Mouse (Mus musculus) natural killer cell, adult 2 months (primary cell): ENCODE measurements around the gene Tle1.

Experiments used
- DNase-seq, 2 experiments: peaks; one replicate each; pipeline ENCODE4 v3.0.0; 2022; ENCODE audit warnings: low spot score in 2 of 2

Gene Tle1

DNA sequence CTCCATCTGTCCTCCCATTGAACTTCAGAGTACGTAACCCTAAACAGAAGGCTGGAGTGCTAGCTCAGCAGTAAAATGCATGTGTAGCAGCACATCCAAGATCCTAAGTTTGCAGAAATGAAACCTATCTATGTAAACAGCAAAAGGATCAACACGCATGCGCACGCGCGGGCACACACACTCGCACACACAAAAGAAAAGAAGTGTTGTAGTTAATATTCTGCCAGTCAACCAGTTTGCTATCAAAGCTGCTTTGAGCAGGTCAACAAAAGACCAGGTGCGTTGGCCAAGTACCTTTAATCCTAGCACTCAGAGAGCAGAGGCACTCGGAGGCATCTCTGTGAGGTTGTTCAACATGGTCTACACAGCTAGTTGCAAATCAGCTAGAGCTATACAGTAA lies 35.0 kb downstream of the Tle1 start:
- DNase-seq, result no peak

DNA sequence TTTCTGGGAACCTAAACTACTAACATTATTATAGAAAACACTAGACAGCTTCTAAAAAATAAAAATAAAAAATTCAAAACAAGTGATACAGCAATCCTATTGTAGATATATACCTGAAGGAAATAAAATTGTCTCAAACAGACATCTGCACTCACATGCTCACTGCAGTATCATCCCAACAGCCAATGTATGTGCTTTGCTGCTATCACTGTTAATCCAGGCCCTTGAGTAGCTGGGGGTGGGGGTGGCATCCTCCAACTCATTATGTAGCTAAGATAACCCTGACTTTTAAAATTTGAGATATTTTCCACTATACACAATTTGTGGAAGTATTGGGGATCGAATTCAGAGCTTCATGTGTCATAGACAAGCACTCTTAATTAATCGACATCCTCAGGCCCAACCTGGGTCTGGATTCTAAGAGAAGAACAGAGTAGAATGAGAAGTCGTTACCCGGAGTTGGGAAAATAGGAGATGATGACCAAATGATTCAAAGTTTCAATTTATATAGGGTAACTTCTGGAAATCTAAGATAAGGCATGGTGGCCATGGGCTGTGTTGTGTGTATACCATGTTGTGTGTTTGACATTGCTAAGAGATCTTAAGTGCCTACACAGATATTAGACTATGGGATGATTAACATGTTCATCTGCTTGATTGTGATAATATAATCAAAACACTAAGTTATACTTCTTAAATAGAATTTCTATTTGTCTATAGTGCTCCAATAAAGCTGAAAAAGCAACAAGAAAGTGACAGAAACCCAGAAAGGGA lies 38.1 kb downstream of the Tle1 start:
- DNase-seq, result no peak

DNA sequence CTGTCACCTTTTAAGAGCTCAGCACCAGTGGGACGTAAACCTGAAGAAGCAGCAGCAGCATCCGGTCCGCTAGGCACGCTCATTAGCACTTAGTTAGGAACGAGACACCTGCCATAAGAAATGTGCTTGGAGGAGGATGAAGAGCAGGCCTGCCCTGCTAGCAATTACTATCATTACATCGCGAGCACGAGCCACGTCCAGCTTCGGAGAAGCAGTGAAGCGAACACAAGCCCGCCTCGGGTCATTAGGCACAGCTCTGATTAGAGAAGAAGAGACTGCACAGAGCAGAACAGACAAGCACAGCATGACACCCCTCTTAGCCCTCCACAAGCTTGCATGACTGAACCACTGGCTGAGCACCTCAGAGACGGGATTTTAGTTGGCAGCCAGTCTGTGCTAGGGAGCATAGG lies 40.6 kb downstream of the Tle1 start:
- no peak for DNase-seq

DNA sequence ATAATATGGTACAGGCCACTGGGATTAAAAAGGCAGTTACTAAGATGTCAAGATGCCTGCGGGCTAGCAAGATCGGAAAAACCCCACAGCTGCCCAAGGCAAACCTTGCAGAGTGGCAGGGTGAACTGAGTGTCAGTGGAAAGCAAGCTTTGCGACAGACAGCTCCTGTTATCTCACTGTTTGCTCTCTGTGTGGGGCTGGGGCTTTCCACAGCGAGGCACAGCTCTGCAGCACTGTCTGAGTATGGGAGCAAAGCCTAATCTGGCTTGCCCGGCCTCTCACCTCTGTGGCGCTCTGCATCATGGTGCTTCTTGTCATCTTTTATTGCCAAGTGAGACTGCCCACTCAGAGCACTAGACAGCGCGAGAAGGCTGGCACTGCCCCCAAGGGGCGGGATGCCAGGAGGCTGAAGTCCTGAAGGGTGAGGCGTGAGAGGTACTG lies 42.8 kb downstream of the Tle1 start:
- no peak for DNase-seq

DNA sequence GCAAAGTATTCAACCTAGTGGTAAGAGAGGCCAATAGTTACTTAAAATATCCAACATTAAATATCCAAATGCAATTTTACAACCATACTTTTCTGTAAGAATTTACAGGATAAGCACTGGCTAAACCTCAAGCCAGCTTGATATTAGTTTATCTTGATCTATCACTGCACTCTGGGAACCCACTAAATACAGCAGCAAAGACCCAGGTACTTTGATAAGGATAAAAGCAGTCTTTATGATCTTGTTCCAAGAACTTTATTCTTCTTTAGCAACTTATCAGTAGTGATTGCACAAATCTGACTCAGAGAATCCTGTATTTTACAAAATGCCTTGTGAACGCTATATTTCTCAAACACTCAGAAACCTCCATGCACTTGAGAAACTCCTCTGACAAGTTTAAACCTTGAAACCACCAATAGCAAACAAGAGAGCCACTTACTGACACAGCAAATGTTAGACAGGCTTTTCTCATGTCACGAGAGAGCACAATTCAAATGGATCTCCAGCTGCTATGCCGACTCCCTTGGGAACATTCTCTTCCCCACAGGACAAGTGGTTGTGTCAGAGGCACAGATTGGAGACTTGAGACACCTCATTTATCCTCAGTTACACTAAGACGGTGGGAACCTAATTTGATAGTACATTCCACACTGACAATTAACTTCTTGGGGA lies 50.1 kb downstream of the Tle1 start:
- no peak for DNase-seq

DNA sequence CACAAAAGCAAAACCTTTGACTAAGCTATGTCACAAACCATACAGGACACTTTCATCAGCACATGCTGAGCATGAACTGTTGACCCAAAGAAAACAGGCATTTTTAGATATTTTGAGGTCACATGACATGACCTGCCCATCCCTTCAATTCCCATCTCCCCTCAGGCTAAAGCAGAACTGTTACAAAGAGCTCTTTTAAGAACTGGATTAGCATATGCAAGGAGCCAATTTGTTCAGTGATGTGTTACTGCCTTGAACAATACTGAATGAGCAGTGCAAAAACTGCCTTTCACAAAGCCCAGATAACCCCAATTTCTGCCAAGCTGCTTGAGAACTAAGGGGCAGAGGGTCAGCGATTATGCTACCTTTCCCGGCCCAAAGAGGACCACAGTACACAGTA lies 54.7 kb downstream of the Tle1 start:
- no peak for DNase-seq

DNA sequence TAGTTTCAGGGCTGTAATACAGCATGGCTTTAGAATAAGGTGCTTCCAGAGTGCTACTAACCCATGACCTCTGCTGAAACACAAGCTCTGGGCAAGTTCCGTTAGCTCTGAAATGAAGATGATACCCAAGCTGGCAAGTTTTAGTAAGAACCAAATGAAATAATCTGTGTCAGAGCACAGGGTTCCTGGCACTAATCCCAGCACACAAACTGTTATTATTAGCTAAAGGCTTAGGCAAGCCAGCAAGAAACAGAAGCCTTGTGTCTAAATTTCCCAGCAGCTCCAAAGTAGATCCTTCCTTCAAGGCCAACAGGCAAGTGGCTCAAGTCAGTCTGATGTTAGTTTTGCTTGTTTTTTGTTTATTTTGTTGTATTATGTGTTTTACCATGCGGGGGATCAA lies 56.2 kb downstream of the Tle1 start:
- no peak for DNase-seq

DNA sequence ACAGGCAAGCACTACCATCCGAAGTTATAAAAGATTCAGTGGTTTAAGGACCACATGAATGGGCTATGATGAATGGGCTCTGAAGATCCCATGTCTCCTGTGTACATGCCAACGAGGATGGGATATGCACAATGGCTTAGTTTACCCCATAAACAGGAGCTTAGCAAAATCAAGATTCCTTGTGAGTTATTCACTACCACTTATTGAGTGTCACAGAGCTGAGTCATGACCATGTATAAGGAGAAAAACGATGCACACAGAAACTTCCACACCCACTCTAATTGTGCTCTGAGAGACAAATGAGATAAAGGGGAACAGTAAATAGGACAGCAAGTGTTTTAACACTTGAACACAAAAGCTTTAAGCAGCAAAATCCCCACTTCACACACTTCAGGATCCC lies 60.0 kb downstream of the Tle1 start:
- no peak for DNase-seq

DNA sequence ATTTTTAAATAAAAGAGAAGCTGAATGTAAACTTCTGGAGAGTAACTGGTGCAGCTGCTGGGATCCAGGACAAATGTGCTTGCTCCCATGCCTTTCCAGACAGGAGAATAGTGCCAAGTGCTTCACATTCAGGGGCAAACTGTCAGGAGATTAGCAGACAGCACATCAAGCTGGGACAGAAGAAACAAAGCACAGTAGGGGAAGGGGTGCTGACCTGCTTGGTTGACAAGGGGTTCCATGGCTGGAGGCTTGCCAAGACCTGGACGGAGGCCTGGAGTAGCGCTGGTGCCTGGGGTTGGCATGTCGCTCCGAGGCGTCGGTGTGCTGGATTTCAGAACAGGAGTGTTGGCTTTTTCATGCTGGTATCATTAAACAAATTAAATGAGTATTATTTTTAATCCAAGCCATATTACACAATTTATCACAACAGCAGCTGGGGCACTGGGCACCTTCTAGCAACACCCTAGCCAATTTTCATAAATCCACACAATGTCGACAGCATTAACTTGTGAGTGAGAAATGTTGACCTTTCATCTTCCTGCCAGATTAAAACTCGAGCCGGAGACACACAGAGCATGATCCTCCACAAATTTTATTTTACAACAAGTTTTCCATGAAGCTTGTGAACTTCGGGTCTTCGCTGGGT lies 61.1 kb downstream of the Tle1 start:
- DNase-seq, result no peak

DNA sequence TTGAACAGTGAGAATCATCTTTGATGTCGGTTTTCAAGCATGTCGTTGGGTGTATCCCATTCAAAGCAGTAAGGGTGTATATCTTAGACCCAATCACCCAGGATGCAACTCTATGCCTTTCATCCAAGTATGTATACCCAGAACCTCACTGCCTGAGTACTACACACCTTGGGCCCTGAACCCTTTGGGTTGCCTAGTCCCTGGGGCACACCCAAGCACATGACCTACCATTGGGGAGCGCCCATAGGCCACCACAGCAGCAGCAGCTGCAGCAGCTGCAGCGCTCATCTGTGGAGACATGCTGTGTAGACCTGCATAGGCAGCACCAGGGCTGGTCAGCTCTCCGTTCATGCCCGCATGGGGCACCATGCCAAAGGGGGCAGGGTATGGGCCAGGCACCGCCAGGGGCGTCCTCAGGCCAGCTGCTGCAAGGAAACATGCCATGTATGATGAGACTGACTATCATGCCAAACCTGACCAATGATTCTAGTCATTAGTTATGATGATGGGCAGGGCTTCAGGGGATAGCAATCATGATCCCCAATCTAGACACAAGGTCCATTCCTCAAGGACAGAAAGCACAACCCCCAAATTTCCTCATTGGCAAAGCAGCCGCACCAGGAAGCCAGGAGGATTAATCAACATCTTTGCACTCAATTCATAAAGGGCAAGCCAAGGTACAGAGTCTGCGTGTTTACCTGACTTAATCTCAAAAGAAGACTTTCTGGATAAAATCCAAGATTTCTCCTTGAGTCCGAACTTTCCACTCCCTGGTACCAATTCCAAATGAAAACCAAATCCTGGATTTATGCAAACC lies 62.2 kb downstream of the Tle1 start:
- DNase-seq, result no peak

DNA sequence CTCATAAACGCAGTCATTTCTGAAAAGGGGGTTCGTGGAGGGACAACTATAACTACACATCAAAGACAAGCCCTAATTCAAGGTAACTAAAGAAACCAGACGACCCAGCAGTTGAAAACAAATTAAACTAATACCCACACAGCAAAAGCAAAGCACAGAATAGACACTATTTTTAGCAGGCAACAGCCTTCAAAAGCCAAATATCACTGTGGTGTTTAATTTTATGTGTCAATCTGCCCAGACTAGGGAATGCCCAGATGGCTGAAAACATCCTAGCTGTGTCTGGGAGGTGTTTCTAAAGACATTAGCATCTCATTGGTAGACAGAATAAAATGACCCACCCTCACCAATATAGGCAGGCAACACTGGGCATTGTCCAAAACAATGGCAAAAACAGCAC lies 68.1 kb downstream of the Tle1 start:
- DNase-seq, result no peak

DNA sequence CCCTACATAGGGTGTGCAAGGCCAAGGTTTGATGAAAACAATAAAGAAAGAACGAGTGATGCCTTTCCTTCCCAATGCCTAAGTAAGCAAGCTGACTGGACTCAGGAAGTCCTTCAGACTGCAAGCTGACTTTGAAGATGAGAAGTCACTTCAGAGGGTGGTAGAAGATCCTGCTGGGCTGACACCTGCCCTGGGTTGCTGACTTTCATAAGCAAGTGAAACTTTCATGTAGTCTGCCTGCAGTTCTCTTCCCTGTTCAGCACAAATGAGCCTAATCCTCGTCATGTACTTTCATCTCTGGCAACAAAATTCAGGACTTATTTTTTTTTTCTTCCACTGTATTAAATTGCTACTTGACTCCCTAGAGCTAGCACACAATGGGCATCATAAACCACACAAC lies 73.1 kb downstream of the Tle1 start:
- DNase-seq, result no peak

DNA sequence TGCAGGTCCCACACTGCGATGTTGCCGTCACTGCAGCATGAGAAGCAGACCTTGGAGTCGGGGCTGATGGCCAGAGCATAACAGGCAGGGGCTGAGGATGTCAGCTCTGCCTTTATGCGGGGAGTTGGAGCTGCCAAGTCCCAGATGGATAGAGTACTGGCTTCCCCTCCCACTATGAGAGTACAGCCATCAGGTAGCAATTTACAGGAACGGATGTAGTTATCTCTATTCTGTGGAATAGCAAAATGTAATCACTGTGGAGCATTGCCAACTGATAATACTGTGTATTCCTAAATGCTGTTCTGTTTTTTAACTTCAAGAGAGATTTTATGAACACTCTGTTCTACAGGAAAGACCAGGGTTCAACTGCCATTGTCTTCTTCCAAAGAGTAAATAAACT lies 75.9 kb downstream of the Tle1 start:
- no peak for DNase-seq

DNA sequence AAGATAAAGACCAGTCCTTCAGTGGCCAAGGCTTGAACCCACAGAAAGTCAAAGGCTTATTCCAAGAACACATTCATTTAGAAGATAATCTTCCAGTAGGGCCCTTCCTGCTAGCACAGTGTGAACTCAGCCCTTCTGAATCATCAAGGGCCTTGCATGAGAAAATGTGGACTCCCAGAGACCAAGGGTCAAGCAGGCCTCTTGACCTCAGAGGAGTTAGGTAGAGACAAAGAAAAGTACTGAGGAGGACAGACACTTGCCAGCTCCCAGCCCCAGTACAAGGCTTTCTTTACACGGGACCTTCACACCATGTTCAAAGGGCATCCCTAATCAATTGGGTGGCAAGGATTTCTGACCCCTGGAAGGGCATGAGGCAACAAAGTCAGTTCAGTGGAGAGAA lies 77.9 kb downstream of the Tle1 start:
- no peak for DNase-seq

DNA sequence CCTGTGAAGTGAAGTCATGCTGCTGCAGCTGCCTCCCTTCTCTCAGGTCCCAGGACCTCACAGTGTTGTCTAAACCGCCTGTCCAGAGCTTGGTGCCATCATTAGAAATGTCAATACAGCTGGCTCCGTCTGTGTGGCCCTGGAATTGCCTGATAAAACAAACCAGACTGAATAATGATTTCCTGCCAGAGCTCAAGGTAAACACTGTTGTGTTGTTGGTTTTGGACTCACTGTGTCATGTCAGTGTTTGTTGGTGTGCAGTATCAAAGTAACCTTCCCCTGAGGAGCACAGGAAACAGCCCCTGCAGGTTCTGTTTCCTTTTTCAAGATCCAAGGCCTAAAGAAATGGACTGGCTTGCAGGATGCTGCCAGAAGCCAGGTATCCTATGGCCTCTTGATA lies 78.4 kb downstream of the Tle1 start:
- DNase-seq, result no peak

DNA sequence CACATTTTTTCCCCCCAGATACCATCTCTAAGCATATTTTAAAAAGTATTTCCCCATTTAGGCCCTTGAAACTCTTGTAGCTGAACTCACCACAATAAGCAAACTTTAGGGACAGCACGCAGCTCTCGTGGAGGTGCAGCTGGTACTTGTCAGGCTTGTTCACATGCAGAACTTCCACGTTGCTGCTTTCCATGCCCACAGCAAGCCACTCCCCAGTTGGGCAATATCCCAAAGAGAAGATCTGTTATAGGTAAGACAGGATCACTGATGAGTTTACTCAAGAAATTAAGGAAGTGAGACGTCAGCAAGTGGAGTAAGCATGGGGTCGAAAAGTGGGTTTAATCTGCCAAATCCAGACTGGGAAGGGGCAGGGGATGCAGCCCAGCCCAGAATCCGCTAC lies 80.7 kb downstream of the Tle1 start:
- DNase-seq, result no peak

DNA sequence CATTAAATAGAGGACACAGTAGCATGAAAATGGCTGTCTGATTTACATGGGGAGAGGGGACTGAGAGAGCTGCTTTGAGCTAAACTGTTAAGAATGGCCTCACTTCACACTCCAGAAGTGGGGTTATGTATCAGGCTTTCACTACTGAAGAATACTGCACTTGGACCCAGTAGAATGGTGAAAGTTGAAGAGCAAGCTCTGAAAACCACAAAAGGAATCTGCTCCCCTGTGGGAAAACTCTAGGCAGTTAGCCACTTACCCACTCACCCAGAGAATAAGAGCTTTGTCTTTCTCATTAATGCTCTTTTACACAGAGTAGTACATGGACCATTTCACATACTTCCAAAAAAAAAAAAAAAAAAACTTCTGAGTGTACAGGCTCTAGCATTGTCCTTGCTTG lies 95.0 kb downstream of the Tle1 start:
- no peak for DNase-seq

DNA sequence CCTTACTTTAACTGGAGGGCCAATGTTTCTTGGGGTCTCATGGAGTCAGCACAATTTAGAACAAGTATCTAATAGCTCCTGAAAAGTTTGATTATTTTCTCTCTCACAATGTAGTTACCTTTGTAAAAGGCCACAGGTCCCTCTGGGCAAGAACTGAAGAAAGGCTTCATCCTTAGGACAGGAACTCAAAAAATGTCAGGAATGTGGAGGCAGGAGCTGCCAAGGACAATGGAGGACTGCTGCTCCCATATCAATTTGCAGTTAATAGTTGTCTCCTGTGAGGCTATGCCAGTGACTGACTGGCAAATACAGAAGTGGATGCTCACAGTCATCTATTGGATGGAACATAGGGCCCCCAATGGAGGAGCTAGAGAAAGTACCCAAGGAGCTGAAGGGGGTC lies 96.5 kb downstream of the Tle1 start:
- no peak for DNase-seq

DNA sequence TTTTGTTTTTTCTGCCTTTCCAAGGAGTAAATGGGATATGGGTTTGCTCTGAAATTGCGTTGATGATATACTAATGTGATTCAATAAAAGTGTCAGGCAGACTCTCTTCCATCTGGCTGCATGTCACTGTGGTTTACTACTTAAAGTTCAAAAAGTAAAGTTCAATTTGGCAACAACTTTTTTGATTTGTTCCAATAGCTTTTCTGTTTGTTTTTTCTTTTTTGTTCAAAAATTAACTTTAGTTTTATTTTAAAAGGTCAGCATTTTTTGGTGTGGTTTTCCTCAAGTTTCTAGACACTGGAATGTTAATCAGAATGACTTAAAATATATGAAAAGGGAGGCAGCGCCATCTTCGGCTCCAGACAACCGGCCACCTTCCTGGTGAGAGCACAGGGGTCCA lies 112.9 kb downstream of the Tle1 start:
- DNase-seq, result no peak

DNA sequence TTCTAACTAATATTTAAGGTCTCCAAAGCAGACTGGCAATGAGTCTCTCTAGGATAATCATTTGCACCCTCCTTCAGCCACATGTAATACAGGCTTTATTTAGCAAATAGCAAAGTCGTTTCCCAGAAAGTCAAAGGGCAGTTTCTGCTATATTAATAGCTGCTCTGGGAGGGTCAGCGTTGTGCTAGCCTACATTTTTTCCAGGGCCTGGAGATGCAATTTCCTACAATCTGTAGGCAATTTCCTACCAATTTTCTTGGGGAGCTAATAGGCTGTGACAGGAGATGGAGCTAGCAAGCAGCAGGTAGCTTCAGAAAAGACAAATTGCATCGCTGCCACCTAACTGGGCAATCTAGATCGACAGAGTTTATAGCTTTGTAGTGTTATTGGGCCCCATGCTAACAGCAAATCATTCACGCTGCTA lies 131.6 kb downstream of the Tle1 start:
- DNase-seq, result no peak

DNA sequence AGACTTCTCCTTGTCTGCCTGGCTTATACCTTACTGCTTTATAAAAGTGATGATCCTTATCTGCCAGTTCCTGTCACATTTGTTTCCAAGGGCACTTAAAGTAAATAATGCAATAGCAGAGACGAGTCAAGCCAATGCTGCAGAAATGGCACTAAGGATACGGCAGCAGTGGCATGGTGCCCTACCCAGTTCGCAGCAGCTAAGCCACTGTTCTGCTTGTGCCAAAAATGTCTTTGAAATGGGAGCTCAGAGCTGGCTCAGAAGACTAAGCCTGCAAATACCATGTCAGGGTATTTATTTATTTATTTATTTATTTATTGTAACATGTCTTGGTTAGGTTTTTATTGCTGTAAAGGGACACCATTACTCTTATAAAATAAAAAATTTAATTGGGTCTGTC lies 132.8 kb downstream of the Tle1 start:
- DNase-seq, result no peak
